Comparison of ENCODE assay signal across 20 mouse cellular contexts in genomic region chr12:36468325-36469044, GRCm38 (mm10).
DNase-seq lines count a peak whose midpoint lies in the region; ATAC-seq lines count a peak whose summit lies in the region.
"Had no signal": no experiment of that assay in that cellular context is flagged by ENCODE, and none has a peak within 500 bp of the region (broad histone marks: within the 10 kb centered on the region; RNA-seq: fewer than 3 reads in every experiment).

No protein-coding gene starts in this region.

- peak; percentile 16 for DNase-seq in CD4-positive, CD25-positive, alpha-beta regulatory T cell, adult 2 months (ENCODE audit: low read depth, low spot score)
- no peak for DNase-seq in yolk sac, embryonic 10.5 days (ENCODE audit: low spot score)
- DNase-seq in urinary bladder, adult 2 months (ENCODE audit: low spot score): no peak
- DNase-seq in urinary bladder, postnatal 14 days (ENCODE audit: low spot score): no peak
- DNase-seq: adrenal gland, adult 8-10 months; adrenal gland, postnatal 25 days; B cell, adult 2 months; cerebellum, adult 18-20 months; cerebellum, adult 9-10 months; cerebellum, postnatal 25 days; forebrain, postnatal 0 days; gastrocnemius, adult 2 months; gastrocnemius, postnatal 14 days; heart, adult 11 months; kidney, adult 11 months had no signal

- peak; percentile 49 for ATAC-seq in activated CD4-positive, CD25-positive, alpha-beta regulatory T cell, adult 4 months
- peak; percentile 79 for ATAC-seq in inflammation-experienced regulatory T-cells, adult 6 months
- ATAC-seq: forebrain, embryonic 14.5 days; forebrain, postnatal 0 days; hindbrain, postnatal 0 days; intestine, embryonic 15.5 days had no signal
